Mouse (Mus musculus): Measurements from ENCODE around the gene Vwf.

GRCm38 (mm10) chr6:125604463-125605191 is 58.1 kb downstream of the Vwf start:
- TF ChIP-seq CTCF (IDR thresholded peaks at IDR 0.05; ENCODE audit: insufficient read depth, low read length) (peak; percentile 77), POLR2A (IDR thresholded peaks at IDR 0.05; ENCODE audit: borderline replicate concordance, extremely low read depth, low read depth, low read length) (no peak)

Data from lung, adult 2 months (tissue).